Mouse (Mus musculus) retina, adult 2 months (tissue): Measurements from ENCODE around the gene Arhgap40.

Experiments
- DNase-seq: peaks from one replicate; pipeline ENCODE4 v3.0.0-alpha.2; 2012; ENCODE audit warnings: low read depth, low spot score

Gene Arhgap40

GRCm38 (mm10) chr2:158546751-158547150 lies 34.2 kb downstream of the Arhgap40 start:
- no peak for DNase-seq

DNA sequence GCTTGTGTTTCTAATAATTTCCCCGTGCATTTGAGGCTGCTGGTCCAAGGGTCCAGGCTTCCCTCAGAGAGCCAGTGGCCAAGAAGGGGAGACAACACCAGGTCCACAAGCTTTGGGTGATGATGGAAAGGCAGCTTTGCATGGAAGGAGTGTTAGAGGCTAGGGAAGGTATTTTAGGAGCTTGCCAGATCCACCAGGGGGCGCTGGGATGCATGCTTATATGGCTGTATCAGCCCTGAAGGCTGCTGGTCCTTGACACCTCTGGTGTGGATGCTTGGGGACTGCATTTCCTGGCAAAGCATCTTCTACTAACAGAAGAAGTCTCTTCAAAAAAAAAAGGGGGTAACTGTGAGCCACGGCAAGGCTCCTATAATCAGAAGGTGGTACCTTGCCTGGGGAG lies 37.5 kb downstream of the Arhgap40 start:
- DNase-seq, result peak; percentile 54

GRCm38 (mm10) chr2:158554366-158554765 lies 41.8 kb downstream of the Arhgap40 start:
- DNase-seq, result no peak

GRCm38 (mm10) chr2:158555252-158555651 lies 42.7 kb downstream of the Arhgap40 start:
- no peak for DNase-seq

DNA sequence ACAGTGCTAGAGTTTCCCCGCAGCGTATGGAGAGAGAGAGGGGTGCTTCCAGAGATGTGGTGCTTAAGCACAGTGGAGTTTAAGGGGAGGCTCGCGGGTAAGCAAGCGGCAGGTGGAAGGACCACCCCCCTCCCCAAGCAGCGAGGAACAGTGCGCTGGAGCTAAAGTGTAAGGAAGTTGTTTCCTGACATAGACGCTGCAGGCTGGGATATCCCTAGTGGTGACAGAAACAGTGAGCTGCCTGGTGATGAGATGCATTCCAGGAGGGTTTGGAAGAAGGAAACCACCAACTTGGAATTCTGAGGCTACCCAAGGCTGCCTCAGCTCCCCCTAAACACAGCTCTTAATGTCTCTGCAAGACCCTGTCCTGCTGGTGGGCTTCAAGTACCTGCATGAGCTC lies 43.2 kb downstream of the Arhgap40 start:
- DNase-seq, result no peak

GRCm38 (mm10) chr2:158556225-158556624 lies 43.6 kb downstream of the Arhgap40 start:
- peak; percentile 60 for DNase-seq

- no peak for DNase-seq
Measured at GRCm38 (mm10) chr2:158556750-158557149, 44.2 kb downstream of the Arhgap40 start.

- DNase-seq, result no peak
Measured at GRCm38 (mm10) chr2:158559945-158560344, 47.3 kb downstream of the Arhgap40 start.

- DNase-seq, result no peak
Measured at GRCm38 (mm10) chr2:158560801-158561200, 48.2 kb downstream of the Arhgap40 start.

GRCm38 (mm10) chr2:158561371-158562144 lies 49.0 kb downstream of the Arhgap40 start:
- no peak for DNase-seq

GRCm38 (mm10) chr2:158570421-158571081 lies 58.0 kb downstream of the Arhgap40 start:
- DNase-seq, result no peak

DNA sequence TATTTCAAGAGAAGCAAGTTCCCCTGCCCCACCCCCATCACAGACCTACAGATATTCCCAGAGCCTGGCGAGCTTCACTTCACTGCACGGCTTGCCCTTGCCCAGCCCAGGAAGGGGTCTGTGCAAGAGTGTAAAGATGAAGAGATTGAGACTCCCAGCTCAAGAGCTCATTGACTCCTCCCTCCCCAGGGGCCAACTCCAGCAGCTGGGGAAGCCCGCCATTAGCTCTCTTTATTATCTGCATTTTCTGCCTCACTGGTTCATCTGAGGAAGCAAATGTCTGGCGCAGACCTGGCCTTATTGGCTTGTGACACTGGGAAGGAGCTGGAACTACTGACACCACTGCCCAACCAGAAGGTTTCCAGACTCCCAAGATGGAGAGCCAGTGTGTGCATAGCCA lies 67.4 kb downstream of the Arhgap40 start:
- DNase-seq, result no peak

DNA sequence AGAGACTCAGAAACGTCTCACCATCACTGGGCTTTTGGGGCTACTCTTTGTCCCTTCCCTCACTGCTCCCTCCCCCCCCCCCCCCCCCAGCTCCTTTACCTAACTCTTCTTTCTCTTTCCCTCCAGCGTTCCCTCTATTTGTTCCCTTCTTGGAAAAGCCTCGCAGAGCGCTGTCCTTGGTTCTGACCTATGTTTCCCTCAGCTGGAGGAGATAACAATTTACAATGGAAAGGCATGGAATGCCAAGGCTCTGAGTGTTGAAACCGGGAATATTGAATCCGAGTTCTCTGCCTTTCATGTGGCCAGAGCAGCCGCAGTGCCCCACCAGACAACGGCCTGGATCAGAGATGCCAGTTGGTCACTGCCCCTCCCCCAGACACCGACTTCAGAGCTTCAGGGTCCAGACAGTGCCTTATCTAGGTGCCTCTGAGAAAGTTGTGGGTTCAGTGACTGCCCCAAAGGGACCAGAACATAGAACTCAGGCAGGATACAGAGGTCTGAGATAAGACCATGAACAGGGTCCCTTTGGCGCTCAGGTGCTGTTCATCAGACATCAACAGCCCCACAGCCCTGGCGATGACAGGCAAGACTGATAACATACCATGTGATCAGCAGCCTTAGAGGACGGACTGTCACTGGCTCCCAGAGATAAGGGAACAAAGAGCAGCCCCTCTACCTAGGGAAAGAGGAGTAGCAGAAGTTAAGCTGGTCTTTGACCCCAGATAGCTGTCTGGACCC lies 72.2 kb downstream of the Arhgap40 start:
- DNase-seq, result no peak

DNA sequence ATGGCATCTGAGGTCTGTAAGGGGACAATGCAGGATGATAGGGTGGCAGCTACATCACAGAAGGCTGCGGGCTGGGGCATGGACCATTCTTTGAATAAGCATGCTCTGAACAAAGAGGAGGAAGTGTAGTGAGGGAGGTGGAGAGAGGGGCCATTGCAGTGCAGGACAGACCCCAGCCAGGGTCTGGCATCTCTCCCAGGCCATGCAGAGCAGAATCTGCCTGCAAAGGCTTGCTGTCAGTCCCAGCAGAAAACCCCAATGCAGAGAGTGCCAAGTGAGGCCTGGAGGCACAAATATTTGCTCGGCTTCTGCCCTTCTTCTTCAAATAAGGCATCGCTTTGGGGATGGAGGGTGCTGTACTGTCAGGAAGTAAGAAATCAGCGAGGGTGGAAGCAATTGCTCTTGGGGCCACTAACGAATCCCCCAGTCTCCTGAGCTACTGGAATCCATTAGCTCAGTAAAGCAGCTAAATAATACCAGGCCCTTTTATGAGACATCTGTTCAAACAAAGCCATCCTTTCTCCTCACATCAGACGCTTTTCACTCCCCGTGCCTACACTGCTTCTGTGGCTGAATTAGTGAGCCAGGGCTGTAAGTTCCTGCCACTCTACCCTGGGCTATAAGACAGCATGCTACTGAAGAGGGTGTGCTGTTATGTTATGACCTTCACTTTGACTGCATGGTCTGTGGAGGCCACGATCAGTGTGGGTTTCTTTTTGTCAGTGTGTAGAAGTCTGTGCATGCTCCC lies 76.1 kb downstream of the Arhgap40 start:
- DNase-seq, result no peak

DNA sequence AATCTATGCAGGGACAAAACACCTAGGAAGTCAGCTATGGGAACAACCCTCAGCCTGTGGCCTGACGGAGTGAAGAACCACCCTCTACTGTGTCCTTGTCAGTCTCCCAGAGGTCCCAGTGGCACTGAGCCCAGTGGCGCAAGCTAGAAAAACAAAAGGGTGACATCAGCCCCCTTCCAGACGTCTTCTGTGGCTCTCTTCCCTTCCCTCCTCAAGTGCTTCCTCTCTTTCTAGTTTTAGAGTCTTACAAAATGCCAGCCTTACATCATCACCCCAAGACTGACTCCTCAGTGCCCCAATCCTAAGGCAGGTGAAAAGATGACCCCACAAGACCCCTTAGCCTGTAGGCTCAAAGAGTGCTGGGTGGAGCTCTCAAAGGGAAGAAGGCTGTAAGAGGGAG lies 77.9 kb downstream of the Arhgap40 start:
- DNase-seq, result no peak

- DNase-seq, result no peak
Measured at GRCm38 (mm10) chr2:158591286-158591685, 78.7 kb downstream of the Arhgap40 start.

DNA sequence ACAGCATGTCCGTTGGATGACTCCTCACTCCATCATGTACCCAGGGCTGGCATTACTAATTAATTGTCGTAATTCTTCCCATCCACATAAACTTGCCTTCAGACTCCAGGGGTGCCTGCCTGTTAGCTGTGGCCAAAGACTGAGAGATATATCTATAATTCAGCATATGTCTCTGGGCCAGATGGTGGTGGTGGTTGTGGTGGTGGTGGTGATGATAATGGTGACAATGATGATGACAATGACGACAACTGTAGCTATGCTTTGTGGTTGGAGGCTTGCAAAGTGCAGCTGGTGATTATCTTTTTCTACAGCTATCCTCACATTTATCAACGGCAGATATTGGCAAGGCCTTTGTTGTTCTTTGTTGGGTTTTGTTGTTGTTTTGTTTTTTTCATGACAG lies 80.8 kb downstream of the Arhgap40 start:
- DNase-seq, result no peak

- DNase-seq, result no peak
Measured at GRCm38 (mm10) chr2:158595103-158595502, 82.5 kb downstream of the Arhgap40 start.

GRCm38 (mm10) chr2:158595577-158595976 lies 83.0 kb downstream of the Arhgap40 start:
- DNase-seq, result no peak

GRCm38 (mm10) chr2:158596803-158597202 lies 84.2 kb downstream of the Arhgap40 start:
- DNase-seq, result no peak
